Mouse (Mus musculus) midbrain, postnatal 0 days (tissue): ENCODE measurements around the gene Eml1. TPM values are rescaled to one million over a fixed set of nuclear protein-coding genes. Genes with fewer than 3 reads are reported as not detected.

Experiments
- ATAC-seq: fragments of 200-750 bp; cut with Nextera tagmentation; 2 replicates; pipeline ENCODE4 v1.8.0; 2017; ENCODE audit warnings: moderate number of reproducible peaks, mild to moderate bottlenecking, moderate TSS enrichment, moderate library complexity; ENCODE audit not compliant: low FRiP score
- DNase-seq: peaks from one replicate; pipeline ENCODE4 v3.0.0-alpha.2; 2015; ENCODE audit warnings: low spot score
- H3K27ac ChIP-seq: fragments of 300-500 bp; sonication (generic); 2 replicates; pipeline ENCODE4 v1.5.1; 2014; ENCODE audit warnings: low read depth, mild to moderate bottlenecking, low read length, mixed read lengths
- H3K27me3 ChIP-seq: fragments of 300-500 bp; sonication (generic); 2 replicates; pipeline ENCODE4 v1.6.1; 2014; ENCODE audit warnings: low read length, control low read depth, mixed read lengths; ENCODE audit not compliant: insufficient read depth
- H3K36me3 ChIP-seq: fragments of 300-500 bp; sonication (generic); 2 replicates; pipeline ENCODE4 v1.6.1; 2014; ENCODE audit warnings: low read length, control low read depth, mixed read lengths; ENCODE audit not compliant: insufficient read depth
- H3K4me1 ChIP-seq: fragments of 300-500 bp; sonication (generic); 2 replicates; pipeline ENCODE4 v1.6.1; 2014; ENCODE audit warnings: mild to moderate bottlenecking, control low read depth, antibody characterized with exemption, low read length, mixed read lengths; ENCODE audit not compliant: insufficient read depth
- H3K4me2 ChIP-seq: fragments of 300-500 bp; sonication (generic); 2 replicates; pipeline ENCODE4 v1.6.1; 2014; ENCODE audit warnings: low read depth, mild to moderate bottlenecking, low read length, mixed read lengths; ENCODE audit not compliant: poor library complexity, severe bottlenecking
- H3K4me3 ChIP-seq: fragments of 300-500 bp; sonication (generic); 2 replicates; pipeline ENCODE4 v1.5.1; 2014; ENCODE audit warnings: low read depth, mild to moderate bottlenecking, low read length, moderate library complexity
- H3K9ac ChIP-seq: fragments of 300-500 bp; sonication (generic); replicated peaks from 2 replicates; pipeline ENCODE4 v1.6.1; 2014; ENCODE audit warnings: mild to moderate bottlenecking, low read length, moderate library complexity, mixed read lengths; ENCODE audit not compliant: poor library complexity, severe bottlenecking
- H3K9me3 ChIP-seq: fragments of 300-500 bp; sonication (generic); 2 replicates; pipeline ENCODE4 v1.6.1; 2016; ENCODE audit warnings: low read length, control low read depth
- CTCF ChIP-seq: IDR thresholded peaks from 2 replicates; pipeline ENCODE4 v1.5.1; 2016; ENCODE audit warnings: antibody characterized with exemption, mild to moderate bottlenecking
- WGBS: fragments of 180-500 bp; shearing (Covaris S2); extraction: QIAGEN DNeasy Blood & Tissue Kit; methylation state at CpG from one replicate; pipeline ENCODE4 v1.1.7; 2014; 5-methylcytosine and 5-hydroxymethylcytosine counted together
- polyA plus RNA-seq: library from polyadenylated mRNA; unstranded; fragments of >200 nt; fragmentation: Nextera tagmentation; extraction: Ambion mirVana; gene quantifications from 2 replicates; pipeline ENCODE4 v1.2.1, GENCODE M21; 2015
- total RNA-seq: library from RNA; depleted of rRNA; stranded (reverse); fragments of >200 nt; gene quantifications from 2 replicates; pipeline ENCODE4 v1.2.3, GENCODE M21; 2014

The Eml1 gene
- total and polyA plus RNA-seq, 2 experiments from 2014 or later = 34.0 to 52.0 TPM

DNA sequence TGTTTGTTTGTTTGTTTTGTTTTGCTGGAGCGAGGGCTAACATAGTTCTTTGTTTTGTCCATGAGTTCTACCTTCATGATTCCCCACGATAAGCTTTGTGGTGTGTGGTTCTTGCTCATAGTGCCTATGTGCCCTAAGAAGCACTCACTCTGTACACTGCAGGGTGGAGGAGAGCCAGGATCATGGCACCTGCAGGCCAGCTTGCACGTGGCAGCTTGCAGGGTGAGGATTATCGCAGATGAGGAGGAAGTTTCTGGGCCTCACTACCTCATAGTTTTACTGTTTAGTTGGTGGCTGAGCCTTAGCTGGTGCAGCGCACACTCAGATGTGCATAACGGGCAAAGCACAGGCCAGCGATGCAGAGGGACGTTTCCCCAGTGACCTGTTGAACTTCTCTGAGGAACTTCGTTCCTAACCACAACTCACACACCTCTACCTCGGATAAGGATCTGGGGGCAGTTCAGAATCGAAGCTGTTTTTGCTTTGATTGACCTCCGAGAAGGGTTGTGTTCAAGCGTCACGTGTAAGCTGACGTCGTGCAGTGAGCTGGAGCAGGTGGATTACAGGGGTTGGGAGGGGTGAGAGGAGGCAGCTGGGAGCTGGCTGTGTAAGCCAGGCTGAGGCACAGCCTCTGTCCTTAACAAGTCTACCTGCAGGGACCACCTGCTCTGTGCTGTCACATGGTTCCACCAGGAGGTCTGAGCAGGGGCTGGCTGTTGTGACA lies 81.6 kb downstream of the Eml1 start:
- no peak for TF ChIP-seq CTCF
- H3K4me3 ChIP-seq = no peak overlapping the region
- H3K27me3 ChIP-seq = no peaks in the 10 kb centered on the region
- no peaks in the 10 kb centered on the region for H3K36me3 ChIP-seq
- ATAC-seq (no peak), DNase-seq (no peak)
- 47% methylated on average over 16 of the region's 16 CpGs for WGBS
- H3K4me2 ChIP-seq = no peak overlapping the region
- H3K9ac ChIP-seq = no peak overlapping the region
- H3K9me3 ChIP-seq = no peaks in the 10 kb centered on the region
- no peak overlapping the region for H3K27ac ChIP-seq
- peaks cover 6% of the 10 kb centered on the region; the same call in 1 of the 2 replicates for H3K4me1 ChIP-seq

DNA sequence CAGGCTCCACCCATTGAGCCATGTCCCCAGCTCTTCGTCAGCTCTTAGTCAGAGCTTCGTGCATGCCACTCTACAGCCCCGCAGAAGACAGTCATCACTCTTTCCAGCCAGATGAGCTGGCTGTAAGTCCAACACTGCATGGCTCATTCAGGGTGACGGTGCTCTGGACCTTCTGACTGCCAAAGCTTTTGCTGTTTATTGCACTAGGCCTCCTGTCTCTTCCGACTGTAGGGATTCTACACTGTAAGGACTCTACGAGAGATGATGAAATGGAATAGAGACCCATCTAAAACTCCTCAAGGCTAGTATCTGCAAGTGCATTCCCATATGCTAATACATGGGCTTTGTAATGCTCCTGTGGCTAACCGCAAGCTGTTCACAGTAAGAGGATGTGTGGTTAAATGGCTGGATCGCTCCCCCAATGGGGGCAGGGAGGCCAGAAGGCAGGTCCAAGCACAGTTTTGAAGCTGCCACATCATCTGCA lies 82.8 kb downstream of the Eml1 start:
- DNase-seq (no peak), ATAC-seq (no peak)
- Histone ChIP-seq H3K4me3 (no peak overlapping the region), H3K9ac (no peak overlapping the region), H3K9me3 (no peaks in the 10 kb centered on the region), H3K4me2 (no peak overlapping the region), H3K36me3 (0 out of 2 replicates have a peak, but pooled peaks cover 2% of the 10 kb centered on the region), H3K27ac (no peak overlapping the region), H3K4me1 (peaks cover 6% of the 10 kb centered on the region; the same call in 1 of the 2 replicates), H3K27me3 (no peaks in the 10 kb centered on the region)
- WGBS = 77% methylated on average over 8 of the region's 8 CpGs
- no peak for TF ChIP-seq CTCF

DNA sequence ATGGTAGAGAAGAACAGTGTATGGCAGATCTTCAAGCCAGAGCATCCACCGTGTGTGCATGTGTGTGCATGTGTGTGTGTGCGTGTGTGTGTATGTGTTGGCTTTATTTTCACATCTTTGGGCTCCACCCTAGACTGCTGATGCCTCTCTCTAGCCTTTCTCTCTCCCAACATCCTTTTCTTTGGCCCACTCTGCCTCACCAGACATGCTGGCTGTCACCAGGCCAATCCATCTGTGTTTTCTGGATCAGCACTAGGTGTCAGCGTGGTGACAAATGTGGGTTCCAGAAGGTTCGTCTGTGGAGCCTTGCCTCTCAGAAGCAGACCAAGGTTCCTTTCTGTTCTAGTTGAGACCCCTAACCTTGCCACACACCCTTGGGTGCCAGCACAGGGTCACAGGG lies 84.2 kb downstream of the Eml1 start:
- H3K4me1 ChIP-seq = peaks cover 6% of the 10 kb centered on the region; the same call in 1 of the 2 replicates
- H3K4me3 ChIP-seq = no peak overlapping the region
- 84% methylated on average over 4 of the region's 4 CpGs for WGBS
- DNase-seq = peak; percentile 33
- no peaks in the 10 kb centered on the region for H3K9me3 ChIP-seq
- ATAC-seq = no peak
- no peak overlapping the region for H3K4me2 ChIP-seq
- no peak overlapping the region for H3K9ac ChIP-seq
- H3K27me3 ChIP-seq = no peaks in the 10 kb centered on the region
- peak; percentile 19; the same call in 1 of the 2 replicates for TF ChIP-seq CTCF
- H3K27ac ChIP-seq = no peak overlapping the region
- H3K36me3 ChIP-seq = 0 out of 2 replicates have a peak, but pooled peaks cover 2% of the 10 kb centered on the region

DNA sequence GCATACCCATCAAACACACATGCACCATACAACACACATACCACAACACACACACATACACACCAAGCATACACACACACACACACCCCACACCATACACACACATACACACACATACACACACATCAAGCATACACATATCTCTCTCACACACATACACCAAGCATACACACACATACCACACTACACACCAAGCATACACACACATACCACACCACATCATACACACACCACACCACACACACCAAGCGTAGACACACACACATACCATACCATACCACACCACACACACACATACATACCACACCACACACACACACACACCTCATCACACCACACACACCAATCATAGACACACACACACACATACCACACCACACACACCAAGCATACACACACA lies 102.1 kb downstream of the Eml1 start:
- 100% methylated on average over 1 of the region's 1 CpGs for WGBS
- no peak for TF ChIP-seq CTCF
- Histone ChIP-seq H3K9me3 (no peaks in the 10 kb centered on the region), H3K4me3 (no peak overlapping the region), H3K4me2 (no peak overlapping the region), H3K4me1 (no peaks in the 10 kb centered on the region), H3K27ac (no peak overlapping the region), H3K36me3 (peaks cover 16% of the 10 kb centered on the region), H3K9ac (no peak overlapping the region), H3K27me3 (no peaks in the 10 kb centered on the region)
- no peak for ATAC-seq
- no peak for DNase-seq

DNA sequence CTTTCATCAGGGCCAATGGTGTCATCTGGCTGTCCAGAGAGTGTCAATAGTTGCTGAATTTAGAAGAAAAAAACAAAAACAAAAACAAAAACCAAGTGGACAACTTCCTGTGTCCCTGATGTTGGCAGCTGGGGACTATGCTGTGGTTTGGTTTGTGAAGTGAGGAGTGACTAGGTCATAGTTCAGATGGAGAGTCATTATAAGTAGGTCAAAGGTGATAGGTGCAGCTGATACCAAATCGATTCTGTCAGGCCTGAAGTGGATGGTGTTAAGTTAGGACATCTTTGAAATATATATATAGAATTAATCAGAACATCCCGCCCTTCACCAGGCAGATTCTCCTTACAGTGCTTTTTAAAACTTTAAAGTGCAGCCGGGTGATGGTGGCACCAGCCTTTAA lies 103.7 kb downstream of the Eml1 start:
- Histone ChIP-seq H3K4me2 (no peak overlapping the region), H3K4me3 (no peak overlapping the region), H3K9ac (no peak overlapping the region), H3K4me1 (no peaks in the 10 kb centered on the region), H3K9me3 (no peaks in the 10 kb centered on the region), H3K27me3 (no peaks in the 10 kb centered on the region), H3K36me3 (peaks cover 16% of the 10 kb centered on the region), H3K27ac (no peak overlapping the region)
- ATAC-seq (no peak), DNase-seq (no peak)
- 75% methylated on average over 3 of the region's 3 CpGs for WGBS
- TF ChIP-seq CTCF = no peak

DNA sequence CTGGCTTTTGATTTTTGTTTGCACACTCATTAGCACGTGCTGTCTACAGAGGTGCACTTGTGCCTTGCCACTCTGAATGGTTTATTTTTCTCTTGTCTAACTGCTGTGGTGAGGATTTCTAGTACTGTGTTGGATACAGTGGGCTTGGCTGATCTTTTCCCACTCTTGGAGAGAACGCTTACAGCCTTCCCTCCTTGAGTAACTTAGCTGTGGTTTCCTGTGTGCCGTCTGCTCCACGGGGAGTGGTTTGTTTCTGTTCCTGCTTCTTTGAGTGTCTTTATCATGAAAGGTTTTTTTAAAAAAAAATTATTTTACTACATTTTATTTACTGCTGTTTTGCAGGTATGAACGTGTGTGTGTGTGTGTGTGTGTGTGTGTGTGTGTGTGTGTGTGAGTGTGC lies 108.0 kb downstream of the Eml1 start:
- WGBS = 70% methylated on average over 5 of the region's 5 CpGs
- Histone ChIP-seq H3K27me3 (no peaks in the 10 kb centered on the region), H3K36me3 (no peaks in the 10 kb centered on the region), H3K4me1 (no peaks in the 10 kb centered on the region), H3K9me3 (no peaks in the 10 kb centered on the region), H3K4me3 (no peak overlapping the region), H3K9ac (no peak overlapping the region), H3K27ac (no peak overlapping the region), H3K4me2 (no peak overlapping the region)
- TF ChIP-seq CTCF = no peak
- ATAC-seq (no peak), DNase-seq (no peak)
